Mouse (Mus musculus): ENCODE results near the gene Pepd. TPM values are rescaled to one million over a fixed set of nuclear protein-coding genes. Genes with fewer than 3 reads are reported as not detected.

The Pepd gene
- polyA plus RNA-seq, 1 experiment from 2014 or later: 69.8 TPM

GRCm38 (mm10) chr7:34939952-34940312, 27.8 kb downstream of the Pepd start:
- H3K27me3 ChIP-seq (ENCODE audit: control insufficient read depth, insufficient read depth, low read length): no peaks in the 10 kb centered on the region
- no peaks in the 10 kb centered on the region for H3K9me3 ChIP-seq (ENCODE audit: control insufficient read depth, low read length)
- H3K4me2 ChIP-seq (ENCODE audit: low read depth, low read length): no peak overlapping the region
- ATAC-seq (ENCODE audit: low read depth): peak; percentile 55; the same call in 1 of the 2 replicates
- peaks cover 29% of the 10 kb centered on the region for H3K4me1 ChIP-seq (ENCODE audit: control insufficient read depth, insufficient read depth, low read length)
- no peaks in the 10 kb centered on the region for H3K36me3 ChIP-seq (ENCODE audit: control insufficient read depth, insufficient read depth, low read length)
- H3K27ac ChIP-seq (ENCODE audit: low read depth, low read length): peak overlapping the region; percentile 81
- H3K9ac ChIP-seq (replicated peaks; ENCODE audit: low read depth, low read length): no peak overlapping the region
- 12% methylated on average over 7 of the region's 7 CpGs for whole genome bisulfite sequencing
- no peak overlapping the region for H3K4me3 ChIP-seq (ENCODE audit: low read depth, low read length)

- Histone ChIP-seq H3K27ac (ENCODE audit: low read depth, low read length) (no peak overlapping the region), H3K36me3 (ENCODE audit: control insufficient read depth, insufficient read depth, low read length) (no peaks in the 10 kb centered on the region), H3K27me3 (ENCODE audit: control insufficient read depth, insufficient read depth, low read length) (no peaks in the 10 kb centered on the region), H3K9me3 (ENCODE audit: control insufficient read depth, low read length) (no peaks in the 10 kb centered on the region), H3K4me2 (ENCODE audit: low read depth, low read length) (no peak overlapping the region), H3K4me1 (ENCODE audit: control insufficient read depth, insufficient read depth, low read length) (peaks cover 32% of the 10 kb centered on the region), H3K4me3 (ENCODE audit: low read depth, low read length) (no peak overlapping the region), H3K9ac (replicated peaks; ENCODE audit: low read depth, low read length) (no peak overlapping the region)
- ATAC-seq (ENCODE audit: low read depth): no peak
- 75% methylated on average over 4 of the region's 4 CpGs for WGBS
These were observed 31.5 kb downstream of the Pepd start for GRCm38 (mm10) chr7:34943581-34944123.

DNA sequence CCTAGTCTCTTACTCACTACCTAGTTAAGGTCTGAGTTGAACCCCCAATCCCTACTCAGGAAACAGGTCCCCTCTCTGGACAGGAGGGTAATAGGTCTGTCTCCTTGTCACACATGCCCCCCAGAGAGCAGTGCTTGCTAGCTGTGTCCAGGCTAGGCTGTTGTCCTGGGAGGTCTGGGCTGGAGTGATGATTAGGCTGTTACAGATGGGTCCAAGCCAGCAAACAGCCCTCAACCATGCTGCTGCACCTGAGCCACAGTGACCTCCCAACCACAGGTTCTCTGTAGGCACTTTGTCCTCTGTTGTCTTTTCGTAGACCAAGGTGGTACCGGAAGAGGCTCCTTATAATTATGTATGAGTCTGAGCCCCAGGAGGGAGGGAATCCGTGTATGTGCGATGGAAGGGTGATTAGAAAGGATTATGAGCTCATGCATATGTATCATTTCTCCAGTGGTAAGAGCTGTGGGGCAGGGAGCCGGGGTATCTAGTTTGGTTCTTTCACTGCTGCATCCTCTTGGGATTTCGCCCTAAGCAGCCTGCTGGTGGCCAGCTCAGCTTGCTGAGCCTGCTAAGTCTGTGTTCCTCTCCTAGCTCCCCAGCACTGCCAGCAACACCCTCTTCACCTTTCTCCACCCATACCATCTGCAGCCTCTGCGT, 34.2 kb downstream of the Pepd start:
- H3K36me3 ChIP-seq (ENCODE audit: control insufficient read depth, insufficient read depth, low read length): no peaks in the 10 kb centered on the region
- WGBS: 46% methylated on average over 7 of the region's 7 CpGs
- no peak overlapping the region for H3K4me3 ChIP-seq (ENCODE audit: low read depth, low read length)
- no peaks in the 10 kb centered on the region for H3K9me3 ChIP-seq (ENCODE audit: control insufficient read depth, low read length)
- no peak overlapping the region for H3K4me2 ChIP-seq (ENCODE audit: low read depth, low read length)
- 0 out of 2 replicates have a peak, but pooled peaks have one; percentile 23 for ATAC-seq (ENCODE audit: low read depth)
- H3K9ac ChIP-seq (replicated peaks; ENCODE audit: low read depth, low read length): no peak overlapping the region
- H3K4me1 ChIP-seq (ENCODE audit: control insufficient read depth, insufficient read depth, low read length): peaks cover 6% of the 10 kb centered on the region
- H3K27me3 ChIP-seq (ENCODE audit: control insufficient read depth, insufficient read depth, low read length): no peaks in the 10 kb centered on the region
- H3K27ac ChIP-seq (ENCODE audit: low read depth, low read length): no peak overlapping the region

DNA sequence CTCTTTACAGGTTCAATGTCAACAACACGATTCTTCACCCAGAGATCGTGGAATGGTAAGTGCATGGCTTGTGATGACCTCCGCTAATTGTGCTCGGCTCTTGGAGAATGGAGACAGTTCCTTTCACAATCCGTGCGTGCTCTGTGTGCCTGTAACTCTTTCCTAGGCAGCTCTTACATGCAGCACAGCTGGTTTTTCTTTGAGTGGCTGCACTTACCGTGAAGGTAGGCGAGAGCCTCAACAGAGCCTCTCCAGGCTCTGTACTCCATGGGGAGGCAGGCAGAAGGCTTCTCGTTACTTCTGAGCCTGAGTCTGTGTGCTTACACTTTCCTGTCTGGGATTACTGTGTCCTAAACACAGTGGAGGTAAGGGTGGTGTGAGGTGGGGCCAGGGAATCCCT, 42.4 kb downstream of the Pepd start:
- Histone ChIP-seq H3K27me3 (ENCODE audit: control insufficient read depth, insufficient read depth, low read length) (no peaks in the 10 kb centered on the region), H3K27ac (ENCODE audit: low read depth, low read length) (no peak overlapping the region), H3K9ac (replicated peaks; ENCODE audit: low read depth, low read length) (no peak overlapping the region), H3K4me2 (ENCODE audit: low read depth, low read length) (no peak overlapping the region), H3K36me3 (ENCODE audit: control insufficient read depth, insufficient read depth, low read length) (no peaks in the 10 kb centered on the region), H3K4me1 (ENCODE audit: control insufficient read depth, insufficient read depth, low read length) (no peaks in the 10 kb centered on the region), H3K4me3 (ENCODE audit: low read depth, low read length) (no peak overlapping the region), H3K9me3 (ENCODE audit: control insufficient read depth, low read length) (no peaks in the 10 kb centered on the region)
- WGBS: 85% methylated on average over 9 of the region's 9 CpGs
- ATAC-seq (ENCODE audit: low read depth): no peak

DNA sequence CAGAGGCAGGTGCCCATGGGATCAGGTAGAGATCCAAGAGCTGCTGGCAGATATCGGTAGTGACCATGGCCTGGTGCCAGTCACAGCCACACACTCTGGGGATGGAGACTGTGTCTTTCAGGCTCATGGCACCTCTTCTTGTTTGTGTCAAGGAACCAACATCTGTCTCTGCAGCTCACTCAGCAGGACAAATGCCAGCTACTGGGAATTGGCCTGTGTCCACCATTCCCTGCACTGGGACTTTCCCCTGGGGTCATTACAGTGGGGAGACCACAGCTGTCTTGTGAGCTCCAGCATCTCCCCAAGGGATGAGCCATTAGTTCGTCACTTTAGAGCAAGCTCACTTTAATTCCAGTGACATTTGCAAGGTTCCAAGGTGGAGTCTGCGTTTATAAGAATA, 43.1 kb downstream of the Pepd start:
- Histone ChIP-seq H3K4me1 (ENCODE audit: control insufficient read depth, insufficient read depth, low read length) (no peaks in the 10 kb centered on the region), H3K4me2 (ENCODE audit: low read depth, low read length) (no peak overlapping the region), H3K4me3 (ENCODE audit: low read depth, low read length) (no peak overlapping the region), H3K9me3 (ENCODE audit: control insufficient read depth, low read length) (no peaks in the 10 kb centered on the region), H3K27me3 (ENCODE audit: control insufficient read depth, insufficient read depth, low read length) (no peaks in the 10 kb centered on the region), H3K36me3 (ENCODE audit: control insufficient read depth, insufficient read depth, low read length) (no peaks in the 10 kb centered on the region), H3K27ac (ENCODE audit: low read depth, low read length) (no peak overlapping the region; the same call in 1 of the 2 replicates), H3K9ac (replicated peaks; ENCODE audit: low read depth, low read length) (no peak overlapping the region)
- WGBS: 60% methylated on average over 3 of the region's 3 CpGs
- ATAC-seq (ENCODE audit: low read depth): no peak

- Histone ChIP-seq H3K9me3 (ENCODE audit: control insufficient read depth, low read length) (no peaks in the 10 kb centered on the region), H3K4me2 (ENCODE audit: low read depth, low read length) (no peak overlapping the region), H3K27me3 (ENCODE audit: control insufficient read depth, insufficient read depth, low read length) (no peaks in the 10 kb centered on the region), H3K4me3 (ENCODE audit: low read depth, low read length) (no peak overlapping the region), H3K4me1 (ENCODE audit: control insufficient read depth, insufficient read depth, low read length) (no peaks in the 10 kb centered on the region), H3K36me3 (ENCODE audit: control insufficient read depth, insufficient read depth, low read length) (no peaks in the 10 kb centered on the region), H3K27ac (ENCODE audit: low read depth, low read length) (no peak overlapping the region), H3K9ac (replicated peaks; ENCODE audit: low read depth, low read length) (no peak overlapping the region)
- 66% methylated on average over 8 of the region's 8 CpGs for WGBS
- ATAC-seq (ENCODE audit: low read depth): 0 out of 2 replicates have a peak, but pooled peaks have one; percentile 5
These were observed 45.0 kb downstream of the Pepd start for GRCm38 (mm10) chr7:34957138-34957537.

DNA sequence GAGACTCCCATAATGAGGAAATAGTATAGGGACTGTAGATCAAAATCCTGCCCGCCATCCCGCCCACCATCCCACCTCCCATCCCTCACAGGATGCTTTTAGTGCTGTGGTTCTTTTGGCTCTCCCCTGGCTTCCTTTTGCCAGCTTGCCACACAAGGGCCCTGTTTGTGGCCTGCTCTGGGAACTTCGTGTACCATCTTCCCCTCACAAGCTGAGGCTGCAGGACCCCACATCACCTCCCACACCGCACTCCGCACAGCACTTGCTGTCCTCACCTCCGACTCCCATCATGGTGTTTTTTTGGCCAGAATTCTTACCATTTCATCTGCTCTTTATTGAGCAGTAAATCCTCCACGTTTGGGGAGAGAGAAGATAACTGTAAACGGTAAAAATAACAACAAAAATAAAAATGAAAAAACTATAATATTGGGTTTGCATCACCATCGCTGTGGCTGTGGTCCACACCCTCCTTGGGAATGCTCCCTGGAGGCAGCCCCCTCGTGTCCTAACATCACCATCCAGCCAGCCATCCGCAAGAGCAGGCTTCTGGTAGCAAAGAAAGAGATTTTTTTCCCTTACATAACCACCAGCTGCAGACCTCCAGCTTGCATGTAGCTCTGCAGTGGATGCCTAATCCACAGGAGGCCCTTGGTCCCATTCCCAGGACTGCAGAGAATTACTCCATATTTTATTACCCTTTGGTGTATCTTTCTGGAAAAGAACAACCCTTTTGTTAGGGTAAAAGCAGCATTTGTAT, 51.9 kb downstream of the Pepd start:
- H3K36me3 ChIP-seq (ENCODE audit: control insufficient read depth, insufficient read depth, low read length): no peaks in the 10 kb centered on the region
- no peaks in the 10 kb centered on the region for H3K9me3 ChIP-seq (ENCODE audit: control insufficient read depth, low read length)
- H3K9ac ChIP-seq (replicated peaks; ENCODE audit: low read depth, low read length): no peak overlapping the region
- H3K27me3 ChIP-seq (ENCODE audit: control insufficient read depth, insufficient read depth, low read length): no peaks in the 10 kb centered on the region
- no peak overlapping the region for H3K4me2 ChIP-seq (ENCODE audit: low read depth, low read length)
- no peaks in the 10 kb centered on the region for H3K4me1 ChIP-seq (ENCODE audit: control insufficient read depth, insufficient read depth, low read length)
- WGBS: 78% methylated on average over 11 of the region's 11 CpGs
- H3K4me3 ChIP-seq (ENCODE audit: low read depth, low read length): no peak overlapping the region
- no peak overlapping the region for H3K27ac ChIP-seq (ENCODE audit: low read depth, low read length)
- ATAC-seq (ENCODE audit: low read depth): no peak

DNA sequence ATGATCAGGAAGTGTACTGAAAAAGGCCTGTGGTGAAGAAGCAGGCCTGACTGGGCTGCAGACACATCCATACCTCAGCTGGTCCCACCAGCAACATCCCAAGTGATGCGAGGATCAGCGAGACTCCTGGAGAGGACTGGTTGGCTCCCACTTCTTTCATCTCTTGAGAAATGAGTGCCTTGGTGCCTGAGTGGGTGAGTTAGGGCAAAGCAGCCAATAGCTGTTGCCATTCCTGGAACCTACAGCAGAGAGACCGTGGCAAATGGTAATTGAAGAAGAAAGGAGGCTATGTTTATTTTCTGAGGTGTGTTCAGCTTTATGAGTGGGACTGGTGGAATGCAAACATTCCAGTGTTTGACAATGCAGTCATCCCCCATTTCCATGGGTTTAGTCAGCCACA, 55.2 kb downstream of the Pepd start:
- ATAC-seq (ENCODE audit: low read depth): no peak

More for the DNA sequence above, 55.2 kb downstream of the Pepd start:
- H3K4me3 ChIP-seq (ENCODE audit: low read depth, low read length): no peak overlapping the region
- no peaks in the 10 kb centered on the region for H3K27me3 ChIP-seq (ENCODE audit: control insufficient read depth, insufficient read depth, low read length)
- no peak overlapping the region for H3K27ac ChIP-seq (ENCODE audit: low read depth, low read length)
- WGBS: 67% methylated on average over 3 of the region's 3 CpGs
- no peak overlapping the region for H3K4me2 ChIP-seq (ENCODE audit: low read depth, low read length)
- peaks cover 7% of the 10 kb centered on the region; the same call in 1 of the 2 replicates for H3K4me1 ChIP-seq (ENCODE audit: control insufficient read depth, insufficient read depth, low read length)
- H3K36me3 ChIP-seq (ENCODE audit: control insufficient read depth, insufficient read depth, low read length): no peaks in the 10 kb centered on the region
- H3K9ac ChIP-seq (replicated peaks; ENCODE audit: low read depth, low read length): no peak overlapping the region
- no peaks in the 10 kb centered on the region for H3K9me3 ChIP-seq (ENCODE audit: control insufficient read depth, low read length)
